Mouse (Mus musculus): ENCODE results near the gene Dgcr8. TPM values are rescaled to one million over a fixed set of nuclear protein-coding genes. Genes with fewer than 3 reads are reported as not detected.
A peak's percentile ranks its signal among the peaks of the same experiment; 100 is the strongest.

Dgcr8 gene
- polyA plus RNA-seq, 1 experiment from 2014 or later = 40.2 TPM

- H3K9ac ChIP-seq (replicated peaks) = peak overlapping the region; percentile 52; the same call in 1 of the 2 replicates
- H3K36me3 ChIP-seq = no peaks in the 10 kb centered on the region
- peak overlapping the region; percentile 35 for H3K4me3 ChIP-seq
- peaks cover 15% of the 10 kb centered on the region for H3K27me3 ChIP-seq
- 71% methylated on average over 7 of the region's 7 CpGs for WGBS
- H3K9me3 ChIP-seq = no peaks in the 10 kb centered on the region
- no peak for ATAC-seq (ENCODE audit: low FRiP score, low read depth)
- H3K4me1 ChIP-seq = peaks cover 45% of the 10 kb centered on the region
- peak overlapping the region; percentile 49 for H3K4me2 ChIP-seq (replicated peaks)
- peak overlapping the region; percentile 91 for H3K27ac ChIP-seq (replicated peaks)
Measured at GRCm38 (mm10) chr16:18214858-18215257, 74.2 kb downstream of the Dgcr8 start.

GRCm38 (mm10) chr16:18213689-18214088 lies 75.4 kb downstream of the Dgcr8 start:
- peaks cover 19% of the 10 kb centered on the region for H3K27me3 ChIP-seq
- 12% methylated on average over 6 of the region's 6 CpGs for WGBS
- no peaks in the 10 kb centered on the region for H3K9me3 ChIP-seq
- peak overlapping the region; percentile 52; the same call in 1 of the 2 replicates for H3K9ac ChIP-seq (replicated peaks)
- H3K36me3 ChIP-seq = no peaks in the 10 kb centered on the region
- ATAC-seq (ENCODE audit: low FRiP score, low read depth) = peak; percentile 96
- H3K4me1 ChIP-seq = peaks cover 40% of the 10 kb centered on the region
- peak overlapping the region; percentile 91 for H3K27ac ChIP-seq (replicated peaks)
- peak overlapping the region; percentile 35 for H3K4me3 ChIP-seq
- H3K4me2 ChIP-seq (replicated peaks) = peak overlapping the region; percentile 49

DNA sequence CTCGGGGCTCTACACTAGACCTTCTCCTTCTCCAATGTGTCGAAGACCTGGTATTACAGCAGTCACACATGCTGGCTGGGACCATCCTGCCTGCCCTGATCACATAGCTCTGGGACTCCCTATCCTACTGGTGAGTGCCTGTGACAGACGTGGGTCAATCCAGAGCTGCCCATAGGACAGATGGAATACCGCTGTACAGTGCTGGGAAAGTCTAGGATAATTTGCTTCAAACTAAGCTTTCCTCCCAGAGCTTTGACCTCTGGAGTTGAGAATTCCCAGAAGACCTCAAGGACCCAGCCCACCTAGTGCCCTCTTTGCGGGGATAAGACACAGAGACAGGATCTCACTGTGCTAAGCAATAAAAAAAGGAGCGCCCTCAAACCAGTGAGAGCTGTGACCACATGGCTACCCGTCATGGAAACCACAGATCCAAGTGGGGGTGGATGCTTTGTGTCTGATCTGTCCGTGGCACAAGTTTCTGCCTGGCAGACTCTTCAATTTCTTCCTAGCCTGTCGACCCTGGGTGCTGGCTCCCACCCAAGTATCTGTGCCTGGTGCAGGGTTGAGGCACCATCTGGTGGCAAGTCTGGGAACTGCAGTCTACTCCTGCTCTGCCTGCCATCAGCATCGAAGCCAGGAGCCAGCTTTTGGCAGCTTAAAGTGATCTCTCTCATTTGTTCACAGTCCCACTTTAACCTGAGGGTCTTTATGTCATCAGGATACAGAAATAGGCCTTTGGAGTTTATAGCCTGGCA lies 77.5 kb downstream of the Dgcr8 start:
- H3K4me3 ChIP-seq = no peak overlapping the region
- H3K27ac ChIP-seq (replicated peaks) = no peak overlapping the region
- no peaks in the 10 kb centered on the region for H3K36me3 ChIP-seq
- H3K27me3 ChIP-seq = peaks cover 24% of the 10 kb centered on the region
- H3K9ac ChIP-seq (replicated peaks) = no peak overlapping the region
- peaks cover 40% of the 10 kb centered on the region for H3K4me1 ChIP-seq
- H3K4me2 ChIP-seq (replicated peaks) = no peak overlapping the region
- 48% methylated on average over 10 of the region's 10 CpGs for WGBS
- ATAC-seq (ENCODE audit: low FRiP score, low read depth) = no peak
- H3K9me3 ChIP-seq = no peaks in the 10 kb centered on the region

DNA sequence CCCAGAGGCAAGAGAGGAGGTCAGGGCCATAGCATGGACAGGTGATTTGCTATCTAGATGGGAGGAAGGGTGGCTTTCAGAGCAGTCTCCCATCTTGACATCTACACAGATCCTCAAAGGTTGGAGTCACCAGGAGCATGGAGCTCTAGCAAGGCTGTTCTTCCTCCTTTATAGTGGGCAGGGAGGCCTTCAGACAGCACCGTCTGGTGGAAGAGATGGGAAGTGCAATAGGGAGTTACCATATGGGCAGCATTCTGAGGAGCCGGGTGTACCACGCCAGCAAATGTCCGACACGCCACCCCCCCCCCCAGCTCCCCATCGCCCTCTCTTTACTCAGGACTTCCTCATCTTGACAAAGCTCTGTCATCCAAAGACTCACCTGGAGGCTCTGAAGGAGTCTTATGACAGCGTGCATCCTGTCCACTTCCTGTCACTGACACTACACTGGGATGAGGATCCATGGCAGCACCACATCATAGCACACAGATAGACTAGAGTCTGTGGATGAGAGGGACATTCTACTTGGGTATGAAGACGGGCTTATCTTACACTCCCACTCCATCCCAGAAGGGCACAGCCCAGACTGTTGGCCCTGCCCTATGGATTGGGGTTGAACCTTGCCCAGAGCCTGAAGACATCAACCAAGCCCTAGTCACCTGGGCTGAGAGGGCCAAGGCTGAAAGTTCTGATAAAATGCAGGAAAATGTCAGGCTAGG lies 78.2 kb downstream of the Dgcr8 start:
- Histone ChIP-seq H3K27ac (replicated peaks) (no peak overlapping the region), H3K4me2 (replicated peaks) (no peak overlapping the region), H3K9ac (replicated peaks) (no peak overlapping the region), H3K36me3 (no peaks in the 10 kb centered on the region), H3K9me3 (no peaks in the 10 kb centered on the region), H3K4me3 (no peak overlapping the region), H3K27me3 (peaks cover 24% of the 10 kb centered on the region), H3K4me1 (peaks cover 35% of the 10 kb centered on the region)
- no peak for ATAC-seq (ENCODE audit: low FRiP score, low read depth)
- WGBS = 20% methylated on average over 8 of the region's 8 CpGs

MicroRNAs within 50 kb of the gene (microRNA counts, 519-probe panel; counts per million panel counts)
- microRNA mmu-miR-1306 = not detected
- microRNA mmu-miR-185 = 5,032 counts per million, percentile 42 among the panel's probes with 10 or more counts

Small RNA genes lying within 50 kb of the gene (microRNA-seq; reads per million reads assigned to microRNA genes)
- 4.2 reads per million, percentile 16 among the genes with 10 or more reads in this experiment for gene Gm24572
- 455 reads per million, percentile 70 among the genes with 10 or more reads in this experiment for gene Mir1306
- 473 reads per million, percentile 70 among the genes with 10 or more reads in this experiment for gene Mir185

Other genes with a start within 250 kb of the Dgcr8 start
- gene Dgcr6, start 236.4 kb downstream of the Dgcr8 start, polyA plus RNA-seq (2016; fragmentation: Nextera tagmentation; extraction: Ambion mirVana) = 144 TPM in 2 replicates
- 6.8 and 8.7 TPM in 2 replicates for gene Prodh, start 199.0 kb downstream of the Dgcr8 start, polyA plus RNA-seq (2016; fragmentation: Nextera tagmentation; extraction: Ambion mirVana)
- 7.6 and 7.9 TPM in 2 replicates for gene Rtn4r, start 161.6 kb downstream of the Dgcr8 start, polyA plus RNA-seq (2016; fragmentation: Nextera tagmentation; extraction: Ambion mirVana)
- not detected in 2 replicates for gene Ccdc188, start 71.4 kb downstream of the Dgcr8 start, polyA plus RNA-seq (2016; fragmentation: Nextera tagmentation; extraction: Ambion mirVana)
- gene Zdhhc8, start 54.1 kb downstream of the Dgcr8 start, polyA plus RNA-seq (2016; fragmentation: Nextera tagmentation; extraction: Ambion mirVana) = 15.0 and 16.6 TPM in 2 replicates
- 112 and 120 TPM in 2 replicates for gene Trmt2a, start 40.6 kb downstream of the Dgcr8 start, polyA plus RNA-seq (2016; fragmentation: Nextera tagmentation; extraction: Ambion mirVana)
- gene Ranbp1, start 40.5 kb downstream of the Dgcr8 start, polyA plus RNA-seq (2016; fragmentation: Nextera tagmentation; extraction: Ambion mirVana) = 869 and 888 TPM in 2 replicates
- 1.9 and 3.3 TPM in 2 replicates for gene Gm49776, start 30.9 kb downstream of the Dgcr8 start, polyA plus RNA-seq (2016; fragmentation: Nextera tagmentation; extraction: Ambion mirVana)
- 48.2 and 49.7 TPM in 2 replicates for gene Tango2, start 58.9 kb upstream of the Dgcr8 start, polyA plus RNA-seq (2016; fragmentation: Nextera tagmentation; extraction: Ambion mirVana)
- 129 and 134 TPM in 2 replicates for gene Arvcf, start 58.9 kb upstream of the Dgcr8 start, polyA plus RNA-seq (2016; fragmentation: Nextera tagmentation; extraction: Ambion mirVana)
- 22.5 and 23.8 TPM in 2 replicates for gene Txnrd2, start 137.1 kb upstream of the Dgcr8 start, polyA plus RNA-seq (2016; fragmentation: Nextera tagmentation; extraction: Ambion mirVana)
- 54.9 and 60.1 TPM in 2 replicates for gene Comt, start 137.6 kb upstream of the Dgcr8 start, polyA plus RNA-seq (2016; fragmentation: Nextera tagmentation; extraction: Ambion mirVana)
- 11.0 and 11.2 TPM in 2 replicates for gene Gnb1l, start 209.5 kb upstream of the Dgcr8 start, polyA plus RNA-seq (2016; fragmentation: Nextera tagmentation; extraction: Ambion mirVana)
- 2.1 TPM in 2 replicates for gene Rtl10, start 209.7 kb upstream of the Dgcr8 start, polyA plus RNA-seq (2016; fragmentation: Nextera tagmentation; extraction: Ambion mirVana)

All from midbrain, embryonic 12.5 days (tissue).